Mouse (Mus musculus): ENCODE data around the gene Slc30a10. TPM values are rescaled to one million over a fixed set of nuclear protein-coding genes. Genes with fewer than 3 reads are reported as not detected.

Gene Slc30a10
- polyA plus RNA-seq, 1 experiment from 2014 or later = 5.8 TPM

DNA sequence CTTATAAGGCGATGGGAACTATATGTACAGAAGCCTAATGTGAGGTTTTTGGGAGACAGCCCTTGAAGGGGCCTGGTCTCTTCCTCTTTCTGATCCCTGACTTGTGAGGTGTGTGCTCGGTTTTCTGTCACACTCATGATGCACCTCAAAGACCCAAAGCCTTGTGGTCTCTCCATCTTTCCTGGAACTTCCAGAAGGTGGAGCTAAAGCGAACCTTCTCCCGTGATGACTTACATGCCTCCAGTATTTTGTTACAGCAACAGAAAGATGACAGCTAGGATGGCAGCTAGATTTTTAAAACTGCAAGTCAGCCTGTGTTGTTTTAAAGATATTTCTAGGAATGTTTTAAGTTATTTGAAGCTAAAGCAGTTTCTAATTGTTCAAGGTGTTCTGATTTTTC, 25.2 kb downstream of the Slc30a10 start:
- Histone ChIP-seq H3K36me3 (ENCODE audit: control insufficient read depth, insufficient read depth, low read length) (no peaks in the 10 kb centered on the region), H3K4me2 (ENCODE audit: low read depth, low read length) (no peak overlapping the region), H3K27ac (ENCODE audit: low read depth, low read length) (no peak overlapping the region), H3K27me3 (ENCODE audit: control insufficient read depth, insufficient read depth, low read length) (no peaks in the 10 kb centered on the region), H3K4me1 (ENCODE audit: control insufficient read depth, insufficient read depth, low read length) (peaks cover 3% of the 10 kb centered on the region; the same call in 1 of the 2 replicates), H3K9me3 (ENCODE audit: control insufficient read depth, low read length) (no peaks in the 10 kb centered on the region), H3K4me3 (ENCODE audit: low read depth, low read length) (no peak overlapping the region), H3K9ac (replicated peaks; ENCODE audit: low read depth, low read length) (no peak overlapping the region)
- 97% methylated on average over 4 of the region's 4 CpGs for WGBS
- ATAC-seq (ENCODE audit: low read depth) = no peak

- H3K4me1 ChIP-seq (ENCODE audit: control insufficient read depth, insufficient read depth, low read length) = peaks cover 3% of the 10 kb centered on the region; the same call in 1 of the 2 replicates
- H3K9me3 ChIP-seq (ENCODE audit: control insufficient read depth, low read length) = no peaks in the 10 kb centered on the region
- peak overlapping the region; percentile 75 for H3K27ac ChIP-seq (ENCODE audit: low read depth, low read length)
- ATAC-seq (ENCODE audit: low read depth) = peak; percentile 90
- no peaks in the 10 kb centered on the region for H3K36me3 ChIP-seq (ENCODE audit: control insufficient read depth, insufficient read depth, low read length)
- 10% methylated on average over 19 of the region's 19 CpGs for WGBS
- H3K27me3 ChIP-seq (ENCODE audit: control insufficient read depth, insufficient read depth, low read length) = no peaks in the 10 kb centered on the region
- no peak overlapping the region for H3K9ac ChIP-seq (replicated peaks; ENCODE audit: low read depth, low read length)
- peak overlapping the region; percentile 14 for H3K4me3 ChIP-seq (ENCODE audit: low read depth, low read length)
- H3K4me2 ChIP-seq (ENCODE audit: low read depth, low read length) = peak overlapping the region; percentile 40
Measured at GRCm38 (mm10) chr1:185482001-185482761, 27.5 kb downstream of the Slc30a10 start.

GRCm38 (mm10) chr1:185482762-185483161, 28.1 kb downstream of the Slc30a10 start:
- peak; percentile 69 for ATAC-seq (ENCODE audit: low read depth)
- Histone ChIP-seq H3K9me3 (ENCODE audit: control insufficient read depth, low read length) (no peaks in the 10 kb centered on the region), H3K4me2 (ENCODE audit: low read depth, low read length) (peak overlapping the region; percentile 40), H3K36me3 (ENCODE audit: control insufficient read depth, insufficient read depth, low read length) (no peaks in the 10 kb centered on the region), H3K27me3 (ENCODE audit: control insufficient read depth, insufficient read depth, low read length) (no peaks in the 10 kb centered on the region), H3K9ac (replicated peaks; ENCODE audit: low read depth, low read length) (no peak overlapping the region), H3K4me3 (ENCODE audit: low read depth, low read length) (no peak overlapping the region), H3K27ac (ENCODE audit: low read depth, low read length) (peak overlapping the region; percentile 75), H3K4me1 (ENCODE audit: control insufficient read depth, insufficient read depth, low read length) (peaks cover 3% of the 10 kb centered on the region; the same call in 1 of the 2 replicates)
- WGBS = 39% methylated on average over 2 of the region's 2 CpGs

- no peak for ATAC-seq (ENCODE audit: low read depth)
- no peaks in the 10 kb centered on the region for H3K36me3 ChIP-seq (ENCODE audit: control insufficient read depth, insufficient read depth, low read length)
- H3K4me1 ChIP-seq (ENCODE audit: control insufficient read depth, insufficient read depth, low read length) = peaks cover 3% of the 10 kb centered on the region; the same call in 1 of the 2 replicates
- no peaks in the 10 kb centered on the region for H3K9me3 ChIP-seq (ENCODE audit: control insufficient read depth, low read length)
- no peak overlapping the region for H3K4me3 ChIP-seq (ENCODE audit: low read depth, low read length)
- no peaks in the 10 kb centered on the region for H3K27me3 ChIP-seq (ENCODE audit: control insufficient read depth, insufficient read depth, low read length)
- no peak overlapping the region for H3K4me2 ChIP-seq (ENCODE audit: low read depth, low read length)
- 56% methylated on average over 12 of the region's 12 CpGs for WGBS
- no peak overlapping the region for H3K9ac ChIP-seq (replicated peaks; ENCODE audit: low read depth, low read length)
- H3K27ac ChIP-seq (ENCODE audit: low read depth, low read length) = no peak overlapping the region; the same call in 1 of the 2 replicates
Measured at GRCm38 (mm10) chr1:185483356-185484057, 28.9 kb downstream of the Slc30a10 start.

DNA sequence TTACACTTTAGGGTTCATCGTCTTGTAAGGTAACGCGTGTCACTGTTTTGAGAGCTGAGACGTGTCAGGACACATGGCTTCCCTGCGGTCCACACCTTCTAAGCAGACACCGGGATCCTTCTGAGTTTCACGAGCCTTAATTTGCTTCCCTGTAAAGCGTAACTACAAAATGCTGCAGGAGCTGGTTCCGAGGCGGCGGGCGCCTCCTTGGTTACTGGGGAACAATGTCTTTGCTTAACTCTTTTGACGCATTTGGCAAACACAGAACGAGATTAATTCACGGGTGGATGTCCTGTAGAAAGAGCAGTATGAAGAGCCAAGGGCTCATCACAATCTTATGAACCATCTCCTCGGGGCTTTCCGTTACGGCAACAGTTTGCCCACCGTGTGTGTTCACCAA, 29.6 kb downstream of the Slc30a10 start:
- 54% methylated on average over 19 of the region's 19 CpGs for WGBS
- Histone ChIP-seq H3K4me2 (ENCODE audit: low read depth, low read length) (no peak overlapping the region), H3K27ac (ENCODE audit: low read depth, low read length) (no peak overlapping the region), H3K27me3 (ENCODE audit: control insufficient read depth, insufficient read depth, low read length) (no peaks in the 10 kb centered on the region), H3K9ac (replicated peaks; ENCODE audit: low read depth, low read length) (no peak overlapping the region), H3K36me3 (ENCODE audit: control insufficient read depth, insufficient read depth, low read length) (no peaks in the 10 kb centered on the region), H3K4me3 (ENCODE audit: low read depth, low read length) (no peak overlapping the region), H3K4me1 (ENCODE audit: control insufficient read depth, insufficient read depth, low read length) (peaks cover 5% of the 10 kb centered on the region; the same call in 1 of the 2 replicates), H3K9me3 (ENCODE audit: control insufficient read depth, low read length) (no peaks in the 10 kb centered on the region)
- no peak for ATAC-seq (ENCODE audit: low read depth)

DNA sequence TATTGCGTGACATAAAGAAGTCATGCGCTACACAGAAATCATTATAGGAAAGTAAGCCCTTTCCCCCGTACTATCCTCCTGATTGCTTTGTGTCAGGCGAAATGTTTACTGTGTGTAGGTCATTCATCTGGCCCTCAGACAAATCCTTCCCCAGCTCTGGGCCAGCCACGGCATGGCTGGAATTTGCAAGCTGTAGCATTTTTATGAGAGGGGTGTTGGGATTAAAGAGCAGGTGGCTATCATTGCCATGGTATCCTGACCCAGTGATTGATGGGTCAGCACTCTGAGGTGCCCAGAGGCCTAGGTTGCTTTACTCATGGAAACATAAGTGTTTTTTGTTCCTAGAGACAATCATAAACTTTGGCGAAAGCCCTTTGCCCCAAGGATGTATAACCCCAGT, 35.2 kb downstream of the Slc30a10 start:
- no peaks in the 10 kb centered on the region for H3K36me3 ChIP-seq (ENCODE audit: control insufficient read depth, insufficient read depth, low read length)
- 55% methylated on average over 6 of the region's 6 CpGs for WGBS
- H3K27ac ChIP-seq (ENCODE audit: low read depth, low read length) = no peak overlapping the region
- H3K4me3 ChIP-seq (ENCODE audit: low read depth, low read length) = no peak overlapping the region
- no peaks in the 10 kb centered on the region for H3K9me3 ChIP-seq (ENCODE audit: control insufficient read depth, low read length)
- H3K4me2 ChIP-seq (ENCODE audit: low read depth, low read length) = no peak overlapping the region
- ATAC-seq (ENCODE audit: low read depth) = no peak
- H3K9ac ChIP-seq (replicated peaks; ENCODE audit: low read depth, low read length) = no peak overlapping the region
- H3K27me3 ChIP-seq (ENCODE audit: control insufficient read depth, insufficient read depth, low read length) = no peaks in the 10 kb centered on the region
- H3K4me1 ChIP-seq (ENCODE audit: control insufficient read depth, insufficient read depth, low read length) = 0 out of 2 replicates have a peak, but pooled peaks cover 2% of the 10 kb centered on the region

DNA sequence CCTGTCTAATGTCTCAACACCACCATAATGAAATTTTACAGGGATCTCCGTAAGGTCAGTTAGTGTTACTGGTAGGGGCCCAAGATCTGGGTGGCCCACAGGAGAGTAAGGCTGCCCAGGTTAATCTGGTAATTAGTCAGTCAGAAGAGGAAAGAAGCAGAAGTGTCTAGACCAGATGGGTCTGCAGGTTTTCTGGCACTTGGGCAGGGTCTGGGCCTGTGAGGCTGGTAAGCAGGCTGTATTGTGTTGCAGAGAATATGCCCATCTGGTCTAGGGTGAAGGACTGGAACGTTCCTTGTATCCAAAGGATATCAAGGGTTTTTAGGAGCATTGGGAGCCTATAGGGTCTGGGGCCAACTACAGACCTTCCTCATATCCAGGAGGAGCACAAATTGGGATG, 36.0 kb downstream of the Slc30a10 start:
- 0 out of 2 replicates have a peak, but pooled peaks cover 2% of the 10 kb centered on the region for H3K4me1 ChIP-seq (ENCODE audit: control insufficient read depth, insufficient read depth, low read length)
- H3K9me3 ChIP-seq (ENCODE audit: control insufficient read depth, low read length) = no peaks in the 10 kb centered on the region
- no peak overlapping the region for H3K9ac ChIP-seq (replicated peaks; ENCODE audit: low read depth, low read length)
- no peak for ATAC-seq (ENCODE audit: low read depth)
- no peaks in the 10 kb centered on the region for H3K27me3 ChIP-seq (ENCODE audit: control insufficient read depth, insufficient read depth, low read length)
- no peak overlapping the region for H3K4me2 ChIP-seq (ENCODE audit: low read depth, low read length)
- H3K27ac ChIP-seq (ENCODE audit: low read depth, low read length) = no peak overlapping the region
- 87% methylated on average over 2 of the region's 2 CpGs for WGBS
- no peaks in the 10 kb centered on the region for H3K36me3 ChIP-seq (ENCODE audit: control insufficient read depth, insufficient read depth, low read length)
- H3K4me3 ChIP-seq (ENCODE audit: low read depth, low read length) = no peak overlapping the region

DNA sequence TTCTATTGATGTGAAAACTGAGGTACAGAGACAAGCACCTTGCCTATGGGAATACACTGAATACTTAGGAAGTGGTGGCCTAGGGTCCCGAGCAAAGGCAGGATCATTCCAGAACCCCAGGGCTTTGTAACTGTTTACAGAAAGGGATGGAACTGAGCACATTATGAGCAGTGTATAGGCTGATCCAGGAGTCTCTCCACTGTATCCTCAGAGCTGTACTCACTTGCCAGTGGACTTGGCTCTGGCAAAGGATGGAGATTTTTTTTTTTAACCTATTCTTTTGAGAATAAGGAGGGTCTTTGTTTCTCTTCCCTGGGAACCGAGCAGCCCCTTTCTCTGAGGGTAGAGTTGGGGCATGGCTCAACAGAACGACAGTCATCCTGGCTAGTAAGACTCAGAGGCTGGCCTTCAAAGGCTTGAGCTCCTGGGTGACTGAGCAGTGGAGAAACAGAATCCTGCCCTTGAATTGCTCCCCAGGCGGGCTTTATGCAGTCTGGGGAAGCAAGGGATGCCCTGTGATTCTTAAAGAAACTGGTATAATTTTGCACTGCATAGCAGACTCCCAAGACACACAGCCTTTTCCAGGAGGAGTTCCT, 38.9 kb downstream of the Slc30a10 start:
- H3K27ac ChIP-seq (ENCODE audit: low read depth, low read length) = peak overlapping the region; percentile 62; the same call in 1 of the 2 replicates
- no peaks in the 10 kb centered on the region for H3K27me3 ChIP-seq (ENCODE audit: control insufficient read depth, insufficient read depth, low read length)
- peak; percentile 87 for ATAC-seq (ENCODE audit: low read depth)
- H3K4me2 ChIP-seq (ENCODE audit: low read depth, low read length) = no peak overlapping the region
- no peak overlapping the region for H3K9ac ChIP-seq (replicated peaks; ENCODE audit: low read depth, low read length)
- H3K4me3 ChIP-seq (ENCODE audit: low read depth, low read length) = no peak overlapping the region
- WGBS = 21% methylated on average over 4 of the region's 4 CpGs
- H3K36me3 ChIP-seq (ENCODE audit: control insufficient read depth, insufficient read depth, low read length) = no peaks in the 10 kb centered on the region
- no peaks in the 10 kb centered on the region for H3K9me3 ChIP-seq (ENCODE audit: control insufficient read depth, low read length)
- H3K4me1 ChIP-seq (ENCODE audit: control insufficient read depth, insufficient read depth, low read length) = 0 out of 2 replicates have a peak, but pooled peaks cover 2% of the 10 kb centered on the region

All from neural tube, embryonic 14.5 days (tissue).